Mouse (Mus musculus): ENCODE results near the gene Ubxn4.

- no peak for TF ChIP-seq TAL1 (IDR thresholded peaks at IDR 0.05; ENCODE audit: low read length)
- no peak for TF ChIP-seq GATA1 (IDR thresholded peaks at IDR 0.05; ENCODE audit: low read length)
These were observed 21.9 kb upstream of the Ubxn4 start for GRCm38 (mm10) chr1:128221886-128222285.
